Mouse (Mus musculus) midbrain, embryonic 10.5 days (tissue): ENCODE measurements around the gene Gm37240. TPM values are rescaled to one million over a fixed set of nuclear protein-coding genes. Genes with fewer than 3 reads are reported as not detected.

Experiments used
- DNase-seq: peaks from one replicate; pipeline ENCODE4 v3.0.0-alpha.2; 2017; ENCODE audit warnings: low spot score
- H3K27ac ChIP-seq: fragments of 300-500 bp; sonication (generic); replicated peaks from 2 replicates; pipeline ENCODE4 v1.5.1; 2016; ENCODE audit warnings: mild to moderate bottlenecking
- H3K27me3 ChIP-seq: fragments of 300-500 bp; sonication (generic); 2 replicates; pipeline ENCODE4 v1.6.1; 2016; ENCODE audit warnings: low read depth, mild to moderate bottlenecking; ENCODE audit not compliant: poor library complexity, severe bottlenecking
- H3K36me3 ChIP-seq: fragments of 300-500 bp; sonication (generic); 2 replicates; pipeline ENCODE4 v1.6.1; 2016; ENCODE audit warnings: mild to moderate bottlenecking, moderate library complexity
- H3K4me1 ChIP-seq: fragments of 300-500 bp; sonication (generic); 2 replicates; pipeline ENCODE4 v1.6.1; 2016
- H3K4me3 ChIP-seq: fragments of 300-500 bp; sonication (generic); 2 replicates; pipeline ENCODE4 v1.5.1; 2016; ENCODE audit warnings: mild to moderate bottlenecking, moderate library complexity
- H3K9me3 ChIP-seq: fragments of 300-500 bp; sonication (generic); replicated peaks from 2 replicates; pipeline ENCODE4 v1.6.1; 2016; ENCODE audit warnings: mild to moderate bottlenecking
- WGBS: fragments of 180-500 bp; shearing (Covaris S2); methylation state at CpG from one replicate; pipeline ENCODE4 v1.1.7; 2016; 5-methylcytosine and 5-hydroxymethylcytosine counted together
- polyA plus RNA-seq: library from polyadenylated mRNA; unstranded; fragments of >200 nt; fragmentation: Nextera tagmentation; extraction: Ambion mirVana; gene quantifications from 2 replicates; pipeline ENCODE4 v1.2.1, GENCODE M21; 2016

Gene Gm37240
- polyA plus RNA-seq, 1 experiment from 2014 or later, result 0.44 TPM

DNA sequence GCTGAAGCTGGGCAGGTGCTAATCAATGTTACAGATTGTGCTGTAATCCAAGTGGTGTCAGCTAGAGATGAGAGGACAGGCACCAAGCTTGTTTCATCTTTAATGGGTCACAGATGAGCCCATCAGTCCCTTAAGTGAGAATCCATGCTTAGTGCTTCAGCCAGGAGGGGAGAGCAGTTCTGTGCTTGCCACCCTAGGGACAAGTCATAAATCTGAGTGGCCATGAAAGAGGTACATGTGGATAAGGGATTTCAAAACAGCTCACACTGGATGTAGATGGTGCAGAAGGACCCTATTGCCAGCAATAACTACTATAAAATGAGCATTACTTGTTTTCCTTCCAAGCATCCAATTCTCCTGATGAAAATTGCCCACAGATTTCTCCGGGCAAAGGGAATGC, 551.8 kb downstream of the Gm37240 start:
- 87% methylated on average over 1 of the region's 1 CpGs for WGBS
- peaks cover 18% of the 10 kb centered on the region for H3K4me1 ChIP-seq

DNA sequence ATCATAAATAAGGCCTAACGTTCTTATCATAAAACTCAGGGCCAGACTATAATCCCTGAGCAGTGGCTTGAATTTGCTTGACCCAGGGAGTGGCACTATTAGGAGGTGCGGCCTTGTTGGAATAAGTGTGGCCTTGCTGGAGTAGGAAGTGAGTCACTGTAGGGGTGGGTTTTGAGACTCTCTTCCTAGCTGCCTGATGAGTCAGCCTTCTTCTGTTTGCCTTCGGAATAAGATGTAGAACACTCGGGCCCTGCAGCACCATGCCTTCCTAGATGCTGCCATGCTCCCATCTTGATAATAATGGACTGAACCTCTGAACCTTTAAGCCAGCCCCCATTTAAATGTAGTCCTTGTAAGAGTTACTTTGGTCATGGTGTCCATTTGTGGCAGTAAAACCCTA, 555.0 kb downstream of the Gm37240 start:
- Histone ChIP-seq H3K27me3 (no peaks in the 10 kb centered on the region), H3K27ac (no peak overlapping the region), H3K4me1 (no peaks in the 10 kb centered on the region), H3K36me3 (no peaks in the 10 kb centered on the region), H3K9me3 (no peaks in the 10 kb centered on the region), H3K4me3 (no peak overlapping the region)
- no peak for DNase-seq
- 89% methylated on average over 4 of the region's 4 CpGs for WGBS

More for the DNA sequence above, 551.8 kb downstream of the Gm37240 start:
- Histone ChIP-seq H3K27me3 (no peaks in the 10 kb centered on the region), H3K4me3 (no peak overlapping the region), H3K9me3 (no peaks in the 10 kb centered on the region), H3K36me3 (no peaks in the 10 kb centered on the region), H3K27ac (no peak overlapping the region)
- no peak for DNase-seq

DNA sequence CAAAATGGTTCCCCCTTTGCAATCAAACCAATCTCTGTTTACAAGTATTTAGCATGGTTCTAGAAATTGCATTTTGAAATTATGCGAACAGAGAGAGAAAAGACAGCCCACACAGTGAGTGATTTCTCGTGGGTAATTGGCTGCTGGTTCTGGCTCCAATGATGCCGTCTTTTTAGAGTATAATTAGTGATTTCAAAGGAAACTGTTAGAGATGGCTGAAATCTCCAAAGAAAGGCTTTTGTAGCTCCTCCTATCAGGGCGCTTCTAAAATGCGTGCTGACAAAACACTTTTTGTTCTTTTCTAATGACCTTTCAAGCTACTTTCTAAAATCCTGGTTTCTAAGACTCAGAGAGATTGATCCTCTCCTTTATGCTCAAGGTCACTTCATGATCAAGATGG, 569.1 kb downstream of the Gm37240 start:
- no peak overlapping the region for H3K27ac ChIP-seq
- peaks cover 19% of the 10 kb centered on the region for H3K4me1 ChIP-seq
- WGBS, result 63% methylated on average over 5 of the region's 5 CpGs
- DNase-seq, result no peak
- H3K9me3 ChIP-seq, result no peaks in the 10 kb centered on the region
- H3K4me3 ChIP-seq, result no peak overlapping the region
- no peaks in the 10 kb centered on the region for H3K27me3 ChIP-seq
- no peaks in the 10 kb centered on the region for H3K36me3 ChIP-seq

DNA sequence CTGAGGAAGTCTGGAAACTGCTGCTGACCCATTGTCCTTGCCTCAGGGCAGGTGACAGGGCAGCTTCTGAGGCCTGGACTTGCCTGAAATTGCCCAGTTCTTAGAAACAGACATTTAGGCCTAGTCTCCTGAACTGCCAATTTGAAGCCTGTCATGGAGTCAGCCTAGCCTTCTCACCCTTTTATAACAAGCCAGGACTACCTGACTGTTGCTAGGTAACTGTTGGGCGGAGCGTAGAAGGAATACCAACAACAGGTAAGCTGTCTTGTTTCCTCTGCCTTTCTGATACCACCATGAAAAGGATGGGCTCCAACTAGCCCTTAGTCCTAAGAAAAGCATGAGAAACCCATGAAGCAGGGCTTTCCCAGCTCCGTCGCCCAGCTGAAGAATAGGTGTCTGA, 570.0 kb downstream of the Gm37240 start:
- Histone ChIP-seq H3K27me3 (no peaks in the 10 kb centered on the region), H3K4me1 (peaks cover 21% of the 10 kb centered on the region), H3K4me3 (no peak overlapping the region), H3K9me3 (no peaks in the 10 kb centered on the region), H3K27ac (no peak overlapping the region), H3K36me3 (no peaks in the 10 kb centered on the region)
- no peak for DNase-seq
- 96% methylated on average over 4 of the region's 4 CpGs for WGBS

DNA sequence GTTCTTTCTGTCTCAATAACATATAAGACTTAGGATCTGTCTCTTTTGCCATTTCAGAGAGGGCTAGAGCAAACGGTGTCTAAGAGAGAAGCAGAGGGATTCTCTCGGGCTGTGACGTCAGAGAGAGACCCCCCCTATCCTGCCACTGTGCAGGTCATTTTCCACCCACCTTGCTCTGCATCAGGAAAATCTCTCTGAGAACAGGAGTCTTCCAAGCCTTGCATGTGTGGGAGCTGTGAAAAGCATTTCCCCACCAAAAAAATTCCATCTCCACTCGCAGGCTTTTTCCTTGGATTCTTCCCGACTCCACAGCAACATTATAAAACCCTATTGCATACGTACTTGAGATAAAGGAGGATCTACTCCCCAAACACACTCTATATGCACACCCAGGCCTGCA, 572.4 kb downstream of the Gm37240 start:
- Histone ChIP-seq H3K9me3 (no peaks in the 10 kb centered on the region), H3K4me3 (no peak overlapping the region), H3K4me1 (peaks cover 21% of the 10 kb centered on the region), H3K36me3 (no peaks in the 10 kb centered on the region), H3K27ac (no peak overlapping the region), H3K27me3 (no peaks in the 10 kb centered on the region)
- DNase-seq, result no peak
- 83% methylated on average over 6 of the region's 6 CpGs for WGBS

DNA sequence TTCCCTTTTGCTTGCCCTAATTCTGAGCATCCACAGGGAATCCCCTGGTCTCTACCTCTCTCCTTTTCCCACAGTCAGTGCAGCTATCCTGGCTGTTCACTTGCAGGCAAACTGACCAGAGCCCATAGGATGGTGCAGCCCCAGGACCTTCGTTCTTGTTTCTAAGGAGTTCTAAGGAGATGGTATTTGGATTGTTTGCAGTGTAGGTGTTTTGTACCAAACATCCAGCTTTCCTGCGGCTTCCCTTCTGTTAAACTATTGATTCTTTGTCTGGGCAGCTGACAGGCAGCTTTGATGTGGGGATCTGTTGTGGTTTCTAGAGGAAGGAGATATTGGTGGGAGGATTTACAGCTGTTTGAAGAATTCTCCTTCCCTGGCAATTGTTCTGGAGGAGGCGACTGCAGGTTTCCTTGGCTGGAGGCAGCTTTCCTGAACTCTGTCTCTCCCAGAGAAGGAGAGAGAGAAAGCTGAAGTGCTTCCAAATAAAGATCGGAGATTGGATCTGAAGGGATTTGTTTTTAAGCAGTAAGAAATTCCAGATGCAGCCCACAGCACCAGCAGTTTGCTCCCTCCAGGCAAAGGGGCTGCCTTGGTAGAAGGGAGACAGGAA, 573.6 kb downstream of the Gm37240 start:
- no peak overlapping the region for H3K4me3 ChIP-seq
- H3K36me3 ChIP-seq, result no peaks in the 10 kb centered on the region
- H3K4me1 ChIP-seq, result peaks cover 21% of the 10 kb centered on the region
- no peaks in the 10 kb centered on the region for H3K27me3 ChIP-seq
- peak; percentile 15 for DNase-seq
- WGBS, result 14% methylated on average over 4 of the region's 4 CpGs
- H3K9me3 ChIP-seq, result no peaks in the 10 kb centered on the region
- peak overlapping the region; percentile 6; the same call in 1 of the 2 replicates for H3K27ac ChIP-seq

DNA sequence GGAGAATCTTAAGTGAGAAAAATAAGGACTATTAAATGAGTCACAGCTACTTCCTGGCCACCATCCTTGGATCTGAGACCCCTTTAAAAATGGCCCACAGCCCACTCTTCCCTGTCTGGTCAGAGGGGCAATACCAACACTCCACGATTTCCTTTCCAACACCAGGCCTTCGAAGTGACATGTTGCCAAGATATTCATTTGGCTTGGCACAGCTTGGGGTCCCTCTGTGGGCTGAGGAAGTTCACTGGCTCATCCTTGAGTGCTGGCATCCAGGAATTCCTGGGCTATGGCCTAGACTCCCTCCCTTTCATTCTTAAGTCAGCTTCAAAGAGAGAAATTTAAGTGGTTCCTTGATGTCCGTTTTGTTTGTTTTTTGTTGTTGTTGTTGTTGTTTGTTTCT, 576.1 kb downstream of the Gm37240 start:
- no peak overlapping the region for H3K4me3 ChIP-seq
- peaks cover 21% of the 10 kb centered on the region for H3K4me1 ChIP-seq
- no peaks in the 10 kb centered on the region for H3K36me3 ChIP-seq
- DNase-seq, result no peak
- H3K9me3 ChIP-seq, result no peaks in the 10 kb centered on the region
- H3K27ac ChIP-seq, result no peak overlapping the region
- H3K27me3 ChIP-seq, result no peaks in the 10 kb centered on the region
- 83% methylated on average over 3 of the region's 3 CpGs for WGBS

DNA sequence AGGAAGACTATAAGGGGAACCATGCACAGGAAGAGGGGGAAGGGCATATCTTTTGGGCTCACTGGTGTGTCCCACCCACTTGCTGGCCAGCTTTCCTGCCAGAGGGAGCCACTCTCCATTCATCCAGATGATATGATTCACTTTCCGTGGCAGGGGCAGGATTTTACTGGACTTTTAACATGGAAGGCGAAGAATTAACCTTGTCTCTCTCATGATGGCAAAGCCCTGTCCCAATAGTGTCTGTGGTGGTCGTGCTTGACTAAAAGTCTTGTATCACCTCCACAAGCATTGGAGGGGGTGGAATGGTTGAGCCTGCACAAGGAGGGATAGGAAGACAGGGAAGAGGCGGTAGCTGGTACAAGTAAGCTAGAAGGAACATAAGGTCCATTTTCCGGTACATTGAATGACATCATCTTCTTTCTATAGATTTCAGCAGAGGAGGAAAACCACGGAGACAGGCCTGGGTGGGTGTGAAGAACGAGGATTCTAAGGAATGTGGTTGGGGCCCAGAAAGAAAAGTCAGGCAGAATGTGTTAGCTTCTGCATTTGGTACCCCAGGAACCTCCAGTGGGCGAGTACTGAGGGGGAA, 576.8 kb downstream of the Gm37240 start:
- Histone ChIP-seq H3K27me3 (no peaks in the 10 kb centered on the region), H3K4me3 (no peak overlapping the region), H3K27ac (no peak overlapping the region), H3K9me3 (no peaks in the 10 kb centered on the region), H3K4me1 (peaks cover 21% of the 10 kb centered on the region), H3K36me3 (no peaks in the 10 kb centered on the region)
- WGBS, result 85% methylated on average over 8 of the region's 8 CpGs
- DNase-seq, result no peak

DNA sequence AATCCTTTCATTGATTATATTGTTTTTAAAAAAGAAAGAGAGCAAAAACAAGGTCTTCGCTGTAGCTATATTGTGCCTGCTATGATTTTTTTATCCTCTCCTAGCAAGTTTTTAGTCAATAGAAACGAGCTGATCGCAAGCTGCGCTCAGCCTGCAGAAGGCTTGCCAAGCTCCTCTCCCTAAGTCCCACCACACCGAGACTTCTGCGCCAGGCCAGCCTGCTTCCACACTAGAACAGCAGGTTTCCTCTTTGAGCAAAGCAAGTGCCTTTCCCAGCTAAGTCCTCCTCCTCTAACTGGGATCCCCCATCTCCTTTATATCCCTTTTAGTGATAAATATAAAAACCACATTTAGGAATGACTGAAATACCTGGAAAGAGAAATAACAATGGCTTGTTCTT, 578.1 kb downstream of the Gm37240 start:
- no peaks in the 10 kb centered on the region for H3K27me3 ChIP-seq
- WGBS, result 97% methylated on average over 6 of the region's 6 CpGs
- H3K27ac ChIP-seq, result no peak overlapping the region

DNA sequence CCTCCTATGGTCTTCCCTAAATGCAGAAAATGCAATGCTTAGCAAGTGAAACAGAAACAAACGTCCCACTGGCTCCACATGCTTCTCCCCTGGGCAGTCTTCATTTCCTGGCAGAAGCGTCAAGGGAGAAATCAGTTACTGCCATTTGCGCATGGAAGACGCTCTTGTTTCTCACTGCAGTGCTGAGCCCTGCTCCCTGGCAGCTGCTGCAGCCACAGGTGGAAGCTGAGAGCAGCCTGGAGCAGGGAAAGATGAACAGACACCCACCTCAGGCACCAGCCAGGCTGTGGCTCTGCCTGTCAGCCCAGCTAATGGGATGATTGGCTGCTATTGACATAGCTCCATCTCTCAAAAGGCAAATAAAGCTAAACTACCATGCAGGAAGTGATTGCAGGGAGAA, 578.6 kb downstream of the Gm37240 start:
- DNase-seq, result no peak
- peaks cover 7% of the 10 kb centered on the region for H3K4me1 ChIP-seq
- H3K4me3 ChIP-seq, result no peak overlapping the region
- H3K27me3 ChIP-seq, result no peaks in the 10 kb centered on the region
- H3K36me3 ChIP-seq, result no peaks in the 10 kb centered on the region
- no peaks in the 10 kb centered on the region for H3K9me3 ChIP-seq
- no peak overlapping the region for H3K27ac ChIP-seq
- 79% methylated on average over 4 of the region's 4 CpGs for WGBS

More for the DNA sequence above, 578.1 kb downstream of the Gm37240 start:
- DNase-seq, result no peak
- H3K4me1 ChIP-seq, result peaks cover 11% of the 10 kb centered on the region
- no peak overlapping the region for H3K4me3 ChIP-seq
- H3K9me3 ChIP-seq, result no peaks in the 10 kb centered on the region
- H3K36me3 ChIP-seq, result no peaks in the 10 kb centered on the region

DNA sequence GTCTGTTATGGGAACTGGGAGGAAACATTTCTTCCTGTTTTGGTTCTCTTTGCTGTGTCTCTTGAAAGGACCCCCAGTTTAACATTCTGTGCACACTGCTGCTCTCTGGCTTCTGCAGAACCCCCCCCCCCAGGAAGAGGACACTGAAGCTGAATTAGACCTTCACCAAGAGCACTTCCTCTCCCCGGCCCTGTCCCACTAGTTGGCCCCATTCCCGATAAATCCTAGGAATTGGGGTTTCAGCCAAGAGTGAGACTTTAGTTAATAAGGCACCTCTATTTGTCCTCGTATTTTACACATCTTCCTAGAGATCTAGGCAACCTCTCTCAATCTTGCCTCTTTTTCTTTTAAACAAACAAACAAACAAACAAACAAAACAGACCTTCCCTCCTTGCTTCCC, 585.5 kb downstream of the Gm37240 start:
- 89% methylated on average over 3 of the region's 3 CpGs for WGBS
- no peak overlapping the region for H3K27ac ChIP-seq
- peaks cover 8% of the 10 kb centered on the region for H3K4me1 ChIP-seq
- no peaks in the 10 kb centered on the region; the same call in 1 of the 2 replicates for H3K9me3 ChIP-seq
- H3K36me3 ChIP-seq, result no peaks in the 10 kb centered on the region
- no peaks in the 10 kb centered on the region for H3K27me3 ChIP-seq
- no peak for DNase-seq
- H3K4me3 ChIP-seq, result no peak overlapping the region

DNA sequence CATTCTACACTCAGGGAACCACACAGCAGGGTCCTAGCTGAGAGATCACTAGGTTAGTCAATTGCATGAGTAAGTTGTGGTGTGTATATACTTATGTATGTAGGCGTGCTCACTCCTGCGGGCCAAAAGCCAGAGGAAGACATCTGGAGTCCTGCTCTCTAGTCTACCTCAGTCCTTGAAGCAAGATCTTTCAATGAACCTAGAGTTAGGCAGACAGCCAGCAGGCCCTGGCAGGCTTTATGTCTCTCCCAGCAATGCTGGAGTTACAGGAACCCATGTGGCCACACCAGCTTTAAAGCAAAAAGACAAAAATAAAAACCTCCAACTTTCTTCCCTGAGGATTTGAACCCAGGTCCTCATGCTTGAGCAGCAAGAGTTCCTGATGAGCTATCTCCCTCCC, 586.0 kb downstream of the Gm37240 start:
- Histone ChIP-seq H3K4me1 (peaks cover 8% of the 10 kb centered on the region), H3K27ac (no peak overlapping the region), H3K27me3 (no peaks in the 10 kb centered on the region), H3K9me3 (no peaks in the 10 kb centered on the region; the same call in 1 of the 2 replicates), H3K4me3 (no peak overlapping the region), H3K36me3 (no peaks in the 10 kb centered on the region)
- DNase-seq, result no peak
- WGBS, result 92% methylated on average over 2 of the region's 2 CpGs

DNA sequence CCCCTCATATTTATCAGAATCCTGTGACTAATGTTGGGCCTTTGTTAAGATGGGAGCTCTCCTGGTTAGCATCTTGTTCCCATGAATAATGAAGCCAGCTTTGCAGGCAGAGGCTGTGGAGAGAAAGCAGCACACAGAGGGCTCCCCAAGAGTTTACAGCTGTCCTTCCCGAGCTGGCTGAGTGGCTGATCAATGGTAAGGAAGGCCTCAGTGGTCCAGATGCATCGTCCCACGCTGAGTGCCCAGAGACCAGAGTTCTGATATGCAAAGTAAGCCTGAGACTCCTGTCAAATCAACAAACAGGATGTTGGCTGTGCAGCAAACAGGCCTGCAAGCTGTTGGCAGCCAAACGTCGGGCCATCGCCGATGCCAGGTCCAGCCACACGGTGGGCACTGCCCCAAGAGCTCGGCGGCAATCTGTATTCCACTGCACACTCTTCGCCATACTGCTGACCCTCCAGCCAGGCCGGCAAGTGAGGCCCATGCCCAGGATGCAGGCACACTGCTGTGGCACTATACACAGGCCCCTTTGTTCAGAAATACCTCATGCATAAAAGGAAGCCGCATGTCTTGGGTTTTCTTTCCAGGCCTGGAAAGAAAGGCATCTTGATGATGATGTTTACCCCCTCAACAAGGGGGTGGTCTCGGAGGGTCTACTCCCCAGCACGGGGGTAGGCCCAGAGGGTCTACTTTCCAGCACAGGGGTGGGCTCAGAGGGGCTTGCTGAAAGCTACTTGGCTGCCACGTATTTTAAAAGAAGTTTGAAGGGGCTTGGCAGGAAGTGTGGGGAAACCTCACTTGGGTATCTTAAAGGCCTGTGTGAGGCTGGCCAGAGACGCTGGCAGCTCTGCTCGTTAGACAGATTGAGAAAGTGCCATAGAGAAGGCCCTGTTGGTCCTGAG, 587.4 kb downstream of the Gm37240 start:
- H3K27ac ChIP-seq, result 0 out of 2 replicates have a peak overlapping the region, but pooled peaks have one; percentile 42

More for the DNA sequence above, 587.4 kb downstream of the Gm37240 start:
- Histone ChIP-seq H3K9me3 (no peaks in the 10 kb centered on the region; the same call in 1 of the 2 replicates), H3K4me1 (peaks cover 8% of the 10 kb centered on the region), H3K36me3 (no peaks in the 10 kb centered on the region), H3K4me3 (no peak overlapping the region), H3K27me3 (no peaks in the 10 kb centered on the region)
- no peak for DNase-seq
- WGBS, result 76% methylated on average over 18 of the region's 18 CpGs
